Mouse (Mus musculus) intestine, postnatal 0 days (tissue): ENCODE measurements around the gene Optc. TPM values are rescaled to one million over a fixed set of nuclear protein-coding genes. Genes with fewer than 3 reads are reported as not detected.

ENCODE experiments used
- ATAC-seq: fragments of 200-750 bp; cut with Nextera tagmentation; 2 replicates; pipeline ENCODE4 v1.8.0; 2017; ENCODE audit warnings: mild to moderate bottlenecking, moderate TSS enrichment, moderate library complexity
- H3K27ac ChIP-seq: fragments of 300-500 bp; sonication (generic); 2 replicates; pipeline ENCODE4 v1.5.1; 2014; ENCODE audit warnings: mild to moderate bottlenecking, low read depth, low read length, moderate library complexity
- H3K27me3 ChIP-seq: fragments of 300-500 bp; sonication (generic); replicated peaks from 2 replicates; pipeline ENCODE4 v1.6.1; 2014; ENCODE audit warnings: low read length, mixed read lengths; ENCODE audit not compliant: control insufficient read depth, insufficient read depth
- H3K36me3 ChIP-seq: fragments of 300-500 bp; sonication (generic); 2 replicates; pipeline ENCODE4 v1.6.1; 2014; ENCODE audit warnings: mild to moderate bottlenecking, moderate library complexity; ENCODE audit not compliant: control insufficient read depth, insufficient read depth
- H3K4me1 ChIP-seq: fragments of 300-500 bp; sonication (generic); replicated peaks from 2 replicates; pipeline ENCODE4 v1.6.1; 2014; ENCODE audit warnings: antibody characterized with exemption, low read length, mixed read lengths; ENCODE audit not compliant: control insufficient read depth, insufficient read depth
- H3K4me2 ChIP-seq: fragments of 300-500 bp; sonication (generic); replicated peaks from 2 replicates; pipeline ENCODE4 v1.6.1; 2014; ENCODE audit warnings: low read depth, mild to moderate bottlenecking, moderate library complexity
- H3K4me3 ChIP-seq: fragments of 300-500 bp; sonication (generic); 2 replicates; pipeline ENCODE4 v1.5.1; 2014; ENCODE audit warnings: low read depth, low read length
- H3K9ac ChIP-seq: fragments of 300-500 bp; sonication (generic); 2 replicates; pipeline ENCODE4 v1.6.1; 2014; ENCODE audit warnings: mild to moderate bottlenecking, low read depth, low read length
- H3K9me3 ChIP-seq: fragments of 300-500 bp; sonication (generic); 2 replicates; pipeline ENCODE4 v1.6.1; 2016; ENCODE audit warnings: mixed run types; ENCODE audit not compliant: control insufficient read depth
- CTCF ChIP-seq: sonication (generic); IDR thresholded peaks from 2 replicates; pipeline ENCODE4 v1.5.1; 2016; ENCODE audit warnings: low read depth, mild to moderate bottlenecking, control low read depth, antibody characterized with exemption, moderate library complexity
- WGBS: fragments of 180-500 bp; shearing (Covaris S2); extraction: QIAGEN DNeasy Blood & Tissue Kit; methylation state at CpG from one replicate; pipeline ENCODE4 v1.1.7; 2014; 5-methylcytosine and 5-hydroxymethylcytosine counted together
- polyA plus RNA-seq: library from polyadenylated mRNA; unstranded; fragments of >200 nt; fragmentation: Nextera tagmentation; extraction: Ambion mirVana; gene quantifications from 2 replicates; pipeline ENCODE4 v1.2.1, GENCODE M21; 2015

Optc gene
- polyA plus RNA-seq, 1 experiment from 2014 or later = 0.94 TPM

GRCm38 (mm10) chr1:133856655-133857054 is 51.1 kb downstream of the Optc start:
- Histone ChIP-seq H3K9ac (no peak overlapping the region), H3K27me3 (0 out of 2 replicates have a peak, but pooled peaks cover 2% of the 10 kb centered on the region), H3K27ac (no peak overlapping the region), H3K4me3 (no peak overlapping the region), H3K4me2 (no peak overlapping the region), H3K9me3 (no peaks in the 10 kb centered on the region), H3K4me1 (no peaks in the 10 kb centered on the region), H3K36me3 (no peaks in the 10 kb centered on the region)
- 86% methylated on average over 3 of the region's 3 CpGs for WGBS
- ATAC-seq = no peak
- no peak for TF ChIP-seq CTCF

GRCm38 (mm10) chr1:133856133-133856541 is 51.7 kb downstream of the Optc start:
- Histone ChIP-seq H3K9me3 (no peaks in the 10 kb centered on the region), H3K4me1 (no peaks in the 10 kb centered on the region), H3K9ac (no peak overlapping the region), H3K27me3 (0 out of 2 replicates have a peak, but pooled peaks cover 2% of the 10 kb centered on the region), H3K4me3 (no peak overlapping the region), H3K36me3 (no peaks in the 10 kb centered on the region), H3K27ac (no peak overlapping the region), H3K4me2 (no peak overlapping the region)
- TF ChIP-seq CTCF = no peak
- 66% methylated on average over 11 of the region's 11 CpGs for WGBS
- no peak for ATAC-seq

GRCm38 (mm10) chr1:133855274-133856017 is 52.4 kb downstream of the Optc start:
- no peak for ATAC-seq
- Histone ChIP-seq H3K9me3 (no peaks in the 10 kb centered on the region), H3K27ac (no peak overlapping the region), H3K27me3 (0 out of 2 replicates have a peak, but pooled peaks cover 2% of the 10 kb centered on the region), H3K4me3 (no peak overlapping the region), H3K4me1 (no peaks in the 10 kb centered on the region), H3K4me2 (peak overlapping the region; percentile 44), H3K9ac (no peak overlapping the region), H3K36me3 (no peaks in the 10 kb centered on the region)
- TF ChIP-seq CTCF = no peak
- 23% methylated on average over 15 of the region's 15 CpGs for WGBS

- Histone ChIP-seq H3K4me2 (peak overlapping the region; percentile 44), H3K4me3 (no peak overlapping the region; the same call in 1 of the 2 replicates), H3K9ac (no peak overlapping the region), H3K4me1 (no peaks in the 10 kb centered on the region), H3K27ac (no peak overlapping the region), H3K9me3 (no peaks in the 10 kb centered on the region), H3K27me3 (0 out of 2 replicates have a peak, but pooled peaks cover 2% of the 10 kb centered on the region), H3K36me3 (no peaks in the 10 kb centered on the region)
- no peak for ATAC-seq
- TF ChIP-seq CTCF = no peak
- WGBS = 13% methylated on average over 17 of the region's 17 CpGs
Measured at GRCm38 (mm10) chr1:133854421-133855273, 53.2 kb downstream of the Optc start.

Other genes starting within 250 kb of the Optc start
- 0.90 and 0.93 TPM in 2 replicates for gene Zbed6, start 247.1 kb downstream of the Optc start, polyA plus RNA-seq
- gene Gm38394, start 246.7 kb downstream of the Optc start, polyA plus RNA-seq = 1.9 and 2.5 TPM in 2 replicates
- gene Lax1, start 217.9 kb downstream of the Optc start, polyA plus RNA-seq = 0.38 and 0.47 TPM in 2 replicates
- 9.8 and 11.8 TPM in 2 replicates for gene Atp2b4, start 107.0 kb downstream of the Optc start, polyA plus RNA-seq
- 3.3 and 4.1 TPM in 2 replicates for gene Prelp, start 13.4 kb upstream of the Optc start, polyA plus RNA-seq
- 2.2 and 2.4 TPM in 2 replicates for gene Fmod, start 129.3 kb upstream of the Optc start, polyA plus RNA-seq
- 30.0 and 32.6 TPM in 2 replicates for gene Btg2, start 171.1 kb upstream of the Optc start, polyA plus RNA-seq
- 0.25 TPM in 1 of 2 replicates, not detected in the other for gene Chit1, start 203.2 kb upstream of the Optc start, polyA plus RNA-seq